Mouse (Mus musculus): Measurements from ENCODE around the gene Tnrc18. TPM values are rescaled to one million over a fixed set of nuclear protein-coding genes. Genes with fewer than 3 reads are reported as not detected.

Gene Tnrc18
- polyA plus RNA-seq, 1 experiment from 2014 or later, result 44.0 TPM

GRCm38 (mm10) chr5:142707709-142708108 lies 109.8 kb downstream of the Tnrc18 start:
- H3K9ac ChIP-seq (ENCODE audit: low read depth, low read length), result no peak overlapping the region
- no peak for ATAC-seq (ENCODE audit: low FRiP score)
- no peak overlapping the region for H3K27ac ChIP-seq (ENCODE audit: low read depth, low read length)
- H3K4me2 ChIP-seq (replicated peaks; ENCODE audit: low read depth, low read length), result no peak overlapping the region
- H3K4me1 ChIP-seq (replicated peaks; ENCODE audit: control insufficient read depth, insufficient read depth, low read length), result 0 out of 2 replicates have a peak, but pooled peaks cover 5% of the 10 kb centered on the region
- H3K9me3 ChIP-seq (ENCODE audit: control insufficient read depth, low read length), result no peaks in the 10 kb centered on the region
- peaks cover 9% of the 10 kb centered on the region; the same call in 1 of the 2 replicates for H3K36me3 ChIP-seq (ENCODE audit: control insufficient read depth, insufficient read depth, low read length)
- H3K4me3 ChIP-seq (ENCODE audit: low read depth, low read length), result no peak overlapping the region
- no peak for DNase-seq (ENCODE audit: low spot score)
- WGBS, result 89% methylated on average over 5 of the region's 5 CpGs
- H3K27me3 ChIP-seq (ENCODE audit: control insufficient read depth, insufficient read depth, low read length), result no peaks in the 10 kb centered on the region

- DNase-seq (ENCODE audit: low spot score) (no peak), ATAC-seq (ENCODE audit: low FRiP score) (no peak)
- Histone ChIP-seq H3K9me3 (ENCODE audit: control insufficient read depth, low read length) (no peaks in the 10 kb centered on the region), H3K4me1 (replicated peaks; ENCODE audit: control insufficient read depth, insufficient read depth, low read length) (0 out of 2 replicates have a peak, but pooled peaks cover 5% of the 10 kb centered on the region), H3K27ac (ENCODE audit: low read depth, low read length) (no peak overlapping the region), H3K36me3 (ENCODE audit: control insufficient read depth, insufficient read depth, low read length) (no peaks in the 10 kb centered on the region), H3K4me3 (ENCODE audit: low read depth, low read length) (0 out of 2 replicates have a peak overlapping the region, but pooled peaks have one; percentile 8), H3K27me3 (ENCODE audit: control insufficient read depth, insufficient read depth, low read length) (peaks cover 3% of the 10 kb centered on the region), H3K4me2 (replicated peaks; ENCODE audit: low read depth, low read length) (peak overlapping the region; percentile 64), H3K9ac (ENCODE audit: low read depth, low read length) (no peak overlapping the region)
- 83% methylated on average over 10 of the region's 10 CpGs for WGBS
Observed at GRCm38 (mm10) chr5:142703569-142703968, 113.9 kb downstream of the Tnrc18 start.

- Histone ChIP-seq H3K4me1 (replicated peaks; ENCODE audit: control insufficient read depth, insufficient read depth, low read length) (0 out of 2 replicates have a peak, but pooled peaks cover 5% of the 10 kb centered on the region), H3K36me3 (ENCODE audit: control insufficient read depth, insufficient read depth, low read length) (no peaks in the 10 kb centered on the region), H3K9ac (ENCODE audit: low read depth, low read length) (peak overlapping the region; percentile 55), H3K4me3 (ENCODE audit: low read depth, low read length) (peak overlapping the region; percentile 43), H3K27ac (ENCODE audit: low read depth, low read length) (no peak overlapping the region), H3K9me3 (ENCODE audit: control insufficient read depth, low read length) (no peaks in the 10 kb centered on the region), H3K4me2 (replicated peaks; ENCODE audit: low read depth, low read length) (peak overlapping the region; percentile 64), H3K27me3 (ENCODE audit: control insufficient read depth, insufficient read depth, low read length) (peaks cover 3% of the 10 kb centered on the region)
- peak; percentile 23; the same call in 1 of the 2 replicates for ATAC-seq (ENCODE audit: low FRiP score)
- peak; percentile 26 for DNase-seq (ENCODE audit: low spot score)
- 22% methylated on average over 18 of the region's 18 CpGs for WGBS
Observed at GRCm38 (mm10) chr5:142702511-142703138, 114.8 kb downstream of the Tnrc18 start.

GRCm38 (mm10) chr5:142701651-142702510 lies 115.6 kb downstream of the Tnrc18 start:
- DNase-seq (ENCODE audit: low spot score), result peak; percentile 88
- no peaks in the 10 kb centered on the region for H3K36me3 ChIP-seq (ENCODE audit: control insufficient read depth, insufficient read depth, low read length)
- WGBS, result under 1% methylated on average over 46 of the region's 72 CpGs
- H3K4me1 ChIP-seq (replicated peaks; ENCODE audit: control insufficient read depth, insufficient read depth, low read length), result 0 out of 2 replicates have a peak, but pooled peaks cover 5% of the 10 kb centered on the region
- peak overlapping the region; percentile 55 for H3K9ac ChIP-seq (ENCODE audit: low read depth, low read length)
- H3K9me3 ChIP-seq (ENCODE audit: control insufficient read depth, low read length), result no peaks in the 10 kb centered on the region
- ATAC-seq (ENCODE audit: low FRiP score), result peak; percentile 89
- H3K27ac ChIP-seq (ENCODE audit: low read depth, low read length), result no peak overlapping the region
- peak overlapping the region; percentile 43 for H3K4me3 ChIP-seq (ENCODE audit: low read depth, low read length)
- peak overlapping the region; percentile 64 for H3K4me2 ChIP-seq (replicated peaks; ENCODE audit: low read depth, low read length)
- H3K27me3 ChIP-seq (ENCODE audit: control insufficient read depth, insufficient read depth, low read length), result peaks cover 3% of the 10 kb centered on the region

GRCm38 (mm10) chr5:142700842-142701589 lies 116.4 kb downstream of the Tnrc18 start:
- Histone ChIP-seq H3K4me2 (replicated peaks; ENCODE audit: low read depth, low read length) (no peak overlapping the region), H3K27me3 (ENCODE audit: control insufficient read depth, insufficient read depth, low read length) (peaks cover 3% of the 10 kb centered on the region), H3K9me3 (ENCODE audit: control insufficient read depth, low read length) (no peaks in the 10 kb centered on the region), H3K4me3 (ENCODE audit: low read depth, low read length) (no peak overlapping the region), H3K27ac (ENCODE audit: low read depth, low read length) (no peak overlapping the region), H3K36me3 (ENCODE audit: control insufficient read depth, insufficient read depth, low read length) (no peaks in the 10 kb centered on the region), H3K9ac (ENCODE audit: low read depth, low read length) (no peak overlapping the region), H3K4me1 (replicated peaks; ENCODE audit: control insufficient read depth, insufficient read depth, low read length) (0 out of 2 replicates have a peak, but pooled peaks cover 5% of the 10 kb centered on the region)
- WGBS, result 11% methylated on average over 15 of the region's 15 CpGs
- ATAC-seq (ENCODE audit: low FRiP score), result peak; percentile 15
- DNase-seq (ENCODE audit: low spot score), result peak; percentile 22

GRCm38 (mm10) chr5:142697742-142698141 lies 119.7 kb downstream of the Tnrc18 start:
- peaks cover 3% of the 10 kb centered on the region for H3K27me3 ChIP-seq (ENCODE audit: control insufficient read depth, insufficient read depth, low read length)
- H3K36me3 ChIP-seq (ENCODE audit: control insufficient read depth, insufficient read depth, low read length), result no peaks in the 10 kb centered on the region
- H3K4me2 ChIP-seq (replicated peaks; ENCODE audit: low read depth, low read length), result no peak overlapping the region
- DNase-seq (ENCODE audit: low spot score) (no peak), ATAC-seq (ENCODE audit: low FRiP score) (no peak)
- 67% methylated on average over 2 of the region's 2 CpGs for WGBS
- no peaks in the 10 kb centered on the region for H3K9me3 ChIP-seq (ENCODE audit: control insufficient read depth, low read length)
- no peak overlapping the region for H3K4me3 ChIP-seq (ENCODE audit: low read depth, low read length)
- no peak overlapping the region for H3K9ac ChIP-seq (ENCODE audit: low read depth, low read length)
- H3K4me1 ChIP-seq (replicated peaks; ENCODE audit: control insufficient read depth, insufficient read depth, low read length), result no peaks in the 10 kb centered on the region
- H3K27ac ChIP-seq (ENCODE audit: low read depth, low read length), result no peak overlapping the region

DNA sequence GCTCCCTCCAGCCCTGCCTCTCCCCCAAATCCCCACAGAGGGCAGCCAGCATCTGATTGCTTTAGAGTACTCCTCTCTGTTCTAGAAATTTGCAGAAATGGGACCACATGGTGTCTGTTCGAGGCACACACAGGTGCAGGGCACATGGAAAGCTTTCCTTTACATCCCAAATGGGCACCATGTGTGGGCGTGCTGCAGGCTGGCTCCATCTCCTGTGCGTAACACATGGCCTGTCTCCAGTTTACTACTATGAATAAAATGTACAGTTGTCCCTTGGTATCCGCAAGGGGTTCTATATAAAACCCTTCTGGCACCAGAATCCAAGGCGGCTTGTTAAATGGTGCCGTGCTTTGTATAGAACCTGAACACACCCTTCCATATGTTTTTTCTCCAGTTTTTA lies 120.6 kb downstream of the Tnrc18 start:
- no peak for ATAC-seq (ENCODE audit: low FRiP score)
- H3K9me3 ChIP-seq (ENCODE audit: control insufficient read depth, low read length), result no peaks in the 10 kb centered on the region
- WGBS, result 86% methylated on average over 6 of the region's 6 CpGs

DNA sequence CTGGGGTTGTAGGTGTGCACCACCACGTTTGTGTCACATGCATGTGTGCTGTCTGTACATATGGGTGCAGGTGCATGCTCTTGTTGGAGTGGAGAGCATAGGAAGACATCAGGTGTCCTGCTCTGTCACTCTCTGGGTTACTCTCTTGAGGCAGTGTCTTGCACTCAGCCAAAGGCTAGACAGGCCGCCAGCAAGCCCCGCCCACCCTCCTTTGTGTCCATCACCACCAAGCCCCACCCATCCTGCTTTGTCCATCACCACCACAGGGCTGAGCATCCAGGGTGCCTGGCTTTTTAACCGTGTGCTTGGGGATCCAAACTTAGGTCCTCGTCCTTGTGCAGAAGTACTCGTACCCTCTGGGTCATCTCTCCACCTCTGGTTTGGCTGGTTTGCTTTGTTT lies 121.2 kb downstream of the Tnrc18 start:
- no peaks in the 10 kb centered on the region for H3K4me1 ChIP-seq (replicated peaks; ENCODE audit: control insufficient read depth, insufficient read depth, low read length)
- 27% methylated on average over 6 of the region's 6 CpGs for WGBS
- H3K4me2 ChIP-seq (replicated peaks; ENCODE audit: low read depth, low read length), result no peak overlapping the region
- no peak overlapping the region for H3K9ac ChIP-seq (ENCODE audit: low read depth, low read length)
- H3K9me3 ChIP-seq (ENCODE audit: control insufficient read depth, low read length), result no peaks in the 10 kb centered on the region
- DNase-seq (ENCODE audit: low spot score) (peak; percentile 52), ATAC-seq (ENCODE audit: low FRiP score) (peak; percentile 30; the same call in 1 of the 2 replicates)
- H3K27me3 ChIP-seq (ENCODE audit: control insufficient read depth, insufficient read depth, low read length), result peaks cover 3% of the 10 kb centered on the region
- H3K36me3 ChIP-seq (ENCODE audit: control insufficient read depth, insufficient read depth, low read length), result no peaks in the 10 kb centered on the region
- H3K27ac ChIP-seq (ENCODE audit: low read depth, low read length), result no peak overlapping the region
- no peak overlapping the region for H3K4me3 ChIP-seq (ENCODE audit: low read depth, low read length)

More for the DNA sequence above, 120.6 kb downstream of the Tnrc18 start:
- Histone ChIP-seq H3K27me3 (ENCODE audit: control insufficient read depth, insufficient read depth, low read length) (peaks cover 3% of the 10 kb centered on the region), H3K4me2 (replicated peaks; ENCODE audit: low read depth, low read length) (no peak overlapping the region), H3K4me3 (ENCODE audit: low read depth, low read length) (no peak overlapping the region), H3K36me3 (ENCODE audit: control insufficient read depth, insufficient read depth, low read length) (no peaks in the 10 kb centered on the region), H3K27ac (ENCODE audit: low read depth, low read length) (no peak overlapping the region), H3K4me1 (replicated peaks; ENCODE audit: control insufficient read depth, insufficient read depth, low read length) (no peaks in the 10 kb centered on the region), H3K9ac (ENCODE audit: low read depth, low read length) (no peak overlapping the region)
- DNase-seq (ENCODE audit: low spot score), result no peak
